Mouse (Mus musculus) forebrain, embryonic 13.5 days (tissue): ENCODE measurements around the gene Fzd9. TPM values are rescaled to one million over a fixed set of nuclear protein-coding genes. Genes with fewer than 3 reads are reported as not detected.

Source experiments
- ATAC-seq: fragments of 200-750 bp; cut with Nextera tagmentation; 2 replicates; pipeline ENCODE4 v1.8.0; 2017
- H3K27ac ChIP-seq: fragments of 300-500 bp; sonication (generic); 2 replicates; pipeline ENCODE4 v1.5.1; 2015; ENCODE audit warnings: inconsistent platforms, mild to moderate bottlenecking, moderate library complexity
- H3K27me3 ChIP-seq: fragments of 300-500 bp; sonication (generic); 2 replicates; pipeline ENCODE4 v1.6.1; 2015; ENCODE audit warnings: mild to moderate bottlenecking, inconsistent platforms
- H3K36me3 ChIP-seq: fragments of 300-500 bp; sonication (generic); 2 replicates; pipeline ENCODE4 v1.6.1; 2015; ENCODE audit warnings: mild to moderate bottlenecking, inconsistent platforms; ENCODE audit not compliant: poor library complexity, severe bottlenecking
- H3K4me1 ChIP-seq: fragments of 300-500 bp; sonication (generic); 2 replicates; pipeline ENCODE4 v1.6.1; 2015; ENCODE audit warnings: inconsistent platforms
- H3K4me2 ChIP-seq: fragments of 300-500 bp; sonication (generic); 2 replicates; pipeline ENCODE4 v1.6.1; 2015; ENCODE audit warnings: inconsistent platforms, mild to moderate bottlenecking, moderate library complexity
- H3K4me3 ChIP-seq: fragments of 300-500 bp; sonication (generic); 2 replicates; pipeline ENCODE4 v1.5.1; 2015; ENCODE audit warnings: mild to moderate bottlenecking, inconsistent platforms
- H3K9ac ChIP-seq: fragments of 300-500 bp; sonication (generic); 2 replicates; pipeline ENCODE4 v1.6.1; 2015; ENCODE audit warnings: mild to moderate bottlenecking, inconsistent platforms
- H3K9me3 ChIP-seq: fragments of 300-500 bp; sonication (generic); replicated peaks from 2 replicates; pipeline ENCODE4 v1.6.1; 2016; ENCODE audit warnings: inconsistent platforms
- WGBS: fragments of 180-500 bp; shearing (Covaris S2); methylation state at CpG from one replicate; pipeline ENCODE4 v1.1.7; 2015; 5-methylcytosine and 5-hydroxymethylcytosine counted together
- polyA plus RNA-seq: library from polyadenylated mRNA; unstranded; fragments of >200 nt; fragmentation: Nextera tagmentation; extraction: Ambion mirVana; gene quantifications from 2 replicates; pipeline ENCODE4 v1.2.1, GENCODE M21; 2015

Fzd9 gene
- polyA plus RNA-seq: 18.2 and 25.7 TPM in 2 replicates

DNA sequence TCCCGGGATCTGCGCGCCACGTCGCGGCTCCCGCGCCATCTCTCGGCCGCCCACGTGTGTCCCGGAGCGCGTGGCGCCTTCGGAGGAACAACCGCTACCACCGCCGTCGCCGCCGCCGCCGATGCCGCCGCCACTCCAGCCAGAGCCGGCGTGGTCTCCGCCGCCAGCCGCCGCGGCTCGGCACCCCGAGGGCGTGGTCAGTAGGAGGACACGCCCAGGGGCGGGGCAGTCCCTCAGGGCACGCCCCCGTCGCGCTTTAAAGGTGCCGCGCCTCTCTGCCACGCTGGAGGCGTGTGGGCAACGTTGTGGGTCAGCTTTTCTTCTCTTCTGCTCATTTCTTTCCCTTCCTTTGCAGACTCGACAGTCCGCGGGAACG, at the start of gene Fzd9:
Gene Fzd9 (minus strand): TSS at position 152 of the 376 bp plus-strand sequence.
- Histone ChIP-seq H3K36me3 (peaks cover 18% of the 10 kb centered on the region), H3K27me3 (peaks cover 17% of the 10 kb centered on the region), H3K4me1 (peaks cover 85% of the 10 kb centered on the region), H3K9ac (peak within 1 kb of the TSS; percentile 80), H3K9me3 (no peaks in the 10 kb centered on the region), H3K27ac (peak within 1 kb of the TSS; percentile 86), H3K4me2 (peak within 1 kb of the TSS; percentile 97), H3K4me3 (peak within 1 kb of the TSS; percentile 64)
- under 1% methylated on average over 26 of the region's 51 CpGs for WGBS
- peak; percentile 83 for ATAC-seq

DNA sequence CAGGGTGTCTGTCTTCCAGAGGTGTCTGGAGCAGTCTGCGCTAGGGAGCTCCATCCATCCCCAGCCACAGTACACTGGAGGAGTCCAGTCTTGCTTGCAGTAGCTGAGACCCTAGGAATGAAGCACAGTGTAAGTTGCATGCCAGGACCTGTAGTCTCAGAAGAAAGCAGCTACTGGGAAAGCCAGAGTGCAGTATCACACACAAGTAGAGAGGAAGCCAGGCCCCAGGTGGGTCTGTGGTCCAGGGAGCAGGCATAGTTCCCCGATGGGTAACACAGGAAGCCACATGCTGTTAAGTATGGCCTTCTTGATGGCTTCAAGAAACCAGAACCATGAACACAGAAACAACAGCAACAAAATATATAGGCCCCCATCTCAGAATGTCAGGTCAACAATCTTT, 41.0 kb upstream of the Fzd9 start:
- no peak for ATAC-seq
- no peaks in the 10 kb centered on the region for H3K36me3 ChIP-seq
- 98% methylated on average over 2 of the region's 2 CpGs for WGBS
- no peaks in the 10 kb centered on the region for H3K27me3 ChIP-seq
- no peak overlapping the region for H3K9ac ChIP-seq
- H3K4me2 ChIP-seq: no peak overlapping the region
- H3K4me3 ChIP-seq: no peak overlapping the region
- no peaks in the 10 kb centered on the region for H3K4me1 ChIP-seq
- no peak overlapping the region for H3K27ac ChIP-seq
- no peaks in the 10 kb centered on the region for H3K9me3 ChIP-seq

DNA sequence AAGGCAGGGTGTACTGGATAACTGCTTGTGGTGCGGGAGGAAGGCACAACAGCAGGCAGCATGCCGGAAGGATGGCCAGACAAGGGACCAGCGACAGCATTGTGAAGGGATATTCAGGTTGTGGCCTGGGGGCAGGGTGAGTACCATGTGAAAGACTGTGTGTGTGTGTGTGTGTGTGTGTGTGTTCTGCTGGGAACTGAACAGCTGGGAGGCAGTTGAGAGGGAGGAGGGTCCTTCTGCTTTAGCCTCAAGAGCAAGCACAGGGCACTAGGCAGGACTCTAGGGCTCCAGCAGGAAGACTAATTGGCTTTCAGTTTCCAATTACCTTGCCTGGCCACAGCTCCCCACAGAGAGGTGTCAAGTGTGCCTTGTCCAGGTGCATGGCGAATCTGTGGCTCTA, 40.2 kb upstream of the Fzd9 start:
- Histone ChIP-seq H3K36me3 (no peaks in the 10 kb centered on the region), H3K4me2 (no peak overlapping the region), H3K9ac (no peak overlapping the region), H3K27me3 (no peaks in the 10 kb centered on the region), H3K4me3 (no peak overlapping the region), H3K27ac (no peak overlapping the region), H3K4me1 (no peaks in the 10 kb centered on the region), H3K9me3 (no peaks in the 10 kb centered on the region)
- ATAC-seq: no peak
- 50% methylated on average over 4 of the region's 4 CpGs for WGBS

DNA sequence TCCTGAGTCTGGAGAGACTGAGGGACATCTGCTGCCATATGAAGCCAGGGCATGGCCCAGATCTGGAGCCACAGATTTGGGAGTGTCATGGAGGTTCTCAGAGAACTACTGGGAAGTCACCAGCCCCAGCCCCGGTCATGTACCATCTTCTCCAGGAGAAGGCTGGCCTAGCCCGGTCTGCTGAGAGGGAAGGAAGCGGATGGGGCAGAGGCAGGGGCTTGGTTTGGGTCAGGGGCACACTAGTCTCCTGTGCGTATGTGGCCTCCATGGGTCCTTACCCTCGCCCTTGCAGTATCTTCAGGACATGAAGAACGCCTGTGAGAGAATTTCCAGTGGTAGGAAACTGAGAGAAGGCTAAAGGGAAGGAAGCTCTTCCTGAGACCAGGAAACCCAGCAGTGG, 39.7 kb upstream of the Fzd9 start:
- no peak overlapping the region for H3K27ac ChIP-seq
- 79% methylated on average over 6 of the region's 6 CpGs for WGBS
- no peak for ATAC-seq
- no peaks in the 10 kb centered on the region for H3K36me3 ChIP-seq
- no peak overlapping the region for H3K4me2 ChIP-seq
- H3K4me3 ChIP-seq: no peak overlapping the region
- H3K9me3 ChIP-seq: no peaks in the 10 kb centered on the region
- no peak overlapping the region for H3K9ac ChIP-seq
- no peaks in the 10 kb centered on the region for H3K4me1 ChIP-seq
- H3K27me3 ChIP-seq: no peaks in the 10 kb centered on the region

DNA sequence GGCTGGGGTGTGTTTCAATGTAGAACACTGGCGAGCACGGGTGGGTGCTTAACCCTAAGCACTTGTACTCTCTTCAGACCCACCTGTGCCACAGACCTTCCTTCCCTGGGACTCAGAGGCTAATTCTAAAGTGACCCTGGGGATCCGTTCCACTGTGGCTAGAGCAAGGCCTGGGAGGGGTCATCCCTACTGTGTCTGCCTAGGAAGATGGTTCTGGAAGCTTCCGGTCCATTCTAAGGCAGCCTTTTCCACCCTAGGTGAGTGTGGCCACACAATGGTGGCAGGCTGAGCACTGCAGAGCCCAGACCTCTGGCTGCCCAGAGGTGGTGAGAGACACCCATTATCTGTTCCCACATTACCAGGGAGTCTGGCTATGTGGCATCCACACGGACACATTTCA, 35.9 kb upstream of the Fzd9 start:
- Histone ChIP-seq H3K27ac (no peak overlapping the region), H3K9me3 (no peaks in the 10 kb centered on the region), H3K4me2 (no peak overlapping the region), H3K4me3 (no peak overlapping the region), H3K36me3 (no peaks in the 10 kb centered on the region), H3K9ac (no peak overlapping the region), H3K27me3 (no peaks in the 10 kb centered on the region), H3K4me1 (peaks cover 8% of the 10 kb centered on the region)
- 84% methylated on average over 5 of the region's 5 CpGs for WGBS
- ATAC-seq: no peak

DNA sequence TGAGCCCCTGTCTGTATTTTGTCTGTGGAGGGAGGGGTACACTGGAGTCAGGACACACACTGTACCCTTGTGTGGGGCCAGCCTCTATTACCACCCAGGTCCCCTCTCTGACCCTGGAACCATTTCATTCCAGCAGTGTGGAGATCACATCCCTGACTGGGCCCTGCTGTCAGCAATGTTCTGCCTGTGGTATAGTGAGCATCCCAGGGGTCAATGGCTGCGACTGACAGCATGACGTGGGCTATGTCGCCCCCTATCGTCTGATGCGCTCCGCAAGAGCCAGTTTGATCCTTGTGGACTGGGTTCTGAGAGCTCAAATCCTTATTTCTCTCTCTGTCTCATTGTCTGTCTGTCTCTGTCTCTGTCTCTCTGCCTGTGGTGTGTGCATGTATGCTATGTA, 35.2 kb upstream of the Fzd9 start:
- H3K27me3 ChIP-seq: no peaks in the 10 kb centered on the region
- no peaks in the 10 kb centered on the region for H3K36me3 ChIP-seq
- H3K9ac ChIP-seq: no peak overlapping the region
- WGBS: 0% methylated on average over 6 of the region's 6 CpGs
- peaks cover 8% of the 10 kb centered on the region for H3K4me1 ChIP-seq
- ATAC-seq: peak; percentile 78
- H3K4me3 ChIP-seq: no peak overlapping the region
- no peak overlapping the region for H3K4me2 ChIP-seq
- no peaks in the 10 kb centered on the region for H3K9me3 ChIP-seq
- no peak overlapping the region for H3K27ac ChIP-seq

DNA sequence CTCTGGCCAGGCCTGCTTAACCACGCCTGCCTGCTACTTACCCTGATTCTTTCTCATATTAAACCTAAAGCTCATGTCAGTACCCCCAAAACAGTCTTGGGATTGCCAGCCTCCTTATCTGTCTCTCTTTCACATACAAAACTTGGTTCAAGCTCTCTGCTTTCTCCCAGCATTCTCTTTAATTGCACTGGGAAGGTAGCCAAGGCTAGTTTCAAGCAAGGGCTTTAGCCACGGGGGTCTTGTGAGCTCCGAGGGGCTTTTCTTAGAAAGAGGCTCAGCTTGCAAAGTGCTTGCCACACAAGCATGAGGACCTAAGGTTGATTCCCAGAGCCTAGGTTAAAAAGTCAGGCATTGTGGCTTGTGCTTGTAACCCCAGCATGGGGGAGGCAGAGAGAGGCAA, 34.2 kb upstream of the Fzd9 start:
- Histone ChIP-seq H3K4me2 (no peak overlapping the region), H3K36me3 (no peaks in the 10 kb centered on the region), H3K9ac (no peak overlapping the region), H3K4me3 (no peak overlapping the region), H3K27ac (peak overlapping the region; percentile 27), H3K27me3 (no peaks in the 10 kb centered on the region), H3K9me3 (no peaks in the 10 kb centered on the region), H3K4me1 (peaks cover 8% of the 10 kb centered on the region)
- no peak for ATAC-seq
- WGBS: 29% methylated on average over 3 of the region's 3 CpGs

DNA sequence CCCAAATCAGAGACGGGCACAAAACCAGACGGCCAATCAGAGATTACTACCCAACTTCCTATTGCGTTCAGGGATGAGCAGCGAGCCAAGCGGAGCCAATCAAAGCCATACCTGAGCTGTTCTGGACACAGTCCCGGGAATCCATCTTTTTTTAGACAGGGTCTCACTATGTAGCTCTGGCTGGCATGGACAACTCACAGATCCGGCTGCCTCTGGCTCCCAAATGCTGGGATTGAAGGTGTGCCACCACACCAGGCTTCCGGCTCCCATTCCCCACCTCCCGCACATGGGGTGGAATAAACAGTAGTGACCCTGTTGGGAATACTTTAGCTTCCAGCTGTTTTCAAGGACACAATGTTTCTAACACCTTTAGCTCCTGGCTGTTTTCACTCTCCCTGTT, 29.2 kb upstream of the Fzd9 start:
- Histone ChIP-seq H3K27me3 (0 out of 2 replicates have a peak, but pooled peaks cover 2% of the 10 kb centered on the region), H3K27ac (no peak overlapping the region), H3K36me3 (no peaks in the 10 kb centered on the region), H3K9me3 (no peaks in the 10 kb centered on the region), H3K4me3 (no peak overlapping the region), H3K9ac (no peak overlapping the region), H3K4me2 (no peak overlapping the region), H3K4me1 (peaks cover 18% of the 10 kb centered on the region)
- ATAC-seq: no peak
- WGBS: 82% methylated on average over 9 of the region's 9 CpGs

DNA sequence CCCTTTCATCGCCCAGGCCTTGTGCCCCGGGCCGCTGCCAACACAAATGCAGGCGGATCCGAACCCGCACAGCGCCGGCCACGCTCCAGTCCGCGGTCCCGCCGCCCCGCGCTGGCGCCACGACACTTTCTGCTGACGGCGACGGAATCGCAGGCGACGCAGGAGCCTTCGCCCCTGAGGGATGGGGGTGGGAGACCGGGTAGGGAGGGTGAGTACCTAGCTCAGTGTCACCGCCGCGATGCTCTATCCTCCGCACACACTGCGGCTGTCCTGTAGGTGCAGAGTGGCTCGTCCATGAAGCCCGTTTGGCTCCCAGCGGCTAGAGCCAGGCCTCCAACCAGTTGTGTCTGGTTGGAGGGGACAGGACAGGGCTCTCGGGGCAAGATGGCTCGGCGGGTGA, 25.6 kb upstream of the Fzd9 start:
- 0 out of 2 replicates have a peak, but pooled peaks cover 2% of the 10 kb centered on the region for H3K27me3 ChIP-seq
- peak overlapping the region; percentile 30; the same call in 1 of the 2 replicates for H3K9ac ChIP-seq

DNA sequence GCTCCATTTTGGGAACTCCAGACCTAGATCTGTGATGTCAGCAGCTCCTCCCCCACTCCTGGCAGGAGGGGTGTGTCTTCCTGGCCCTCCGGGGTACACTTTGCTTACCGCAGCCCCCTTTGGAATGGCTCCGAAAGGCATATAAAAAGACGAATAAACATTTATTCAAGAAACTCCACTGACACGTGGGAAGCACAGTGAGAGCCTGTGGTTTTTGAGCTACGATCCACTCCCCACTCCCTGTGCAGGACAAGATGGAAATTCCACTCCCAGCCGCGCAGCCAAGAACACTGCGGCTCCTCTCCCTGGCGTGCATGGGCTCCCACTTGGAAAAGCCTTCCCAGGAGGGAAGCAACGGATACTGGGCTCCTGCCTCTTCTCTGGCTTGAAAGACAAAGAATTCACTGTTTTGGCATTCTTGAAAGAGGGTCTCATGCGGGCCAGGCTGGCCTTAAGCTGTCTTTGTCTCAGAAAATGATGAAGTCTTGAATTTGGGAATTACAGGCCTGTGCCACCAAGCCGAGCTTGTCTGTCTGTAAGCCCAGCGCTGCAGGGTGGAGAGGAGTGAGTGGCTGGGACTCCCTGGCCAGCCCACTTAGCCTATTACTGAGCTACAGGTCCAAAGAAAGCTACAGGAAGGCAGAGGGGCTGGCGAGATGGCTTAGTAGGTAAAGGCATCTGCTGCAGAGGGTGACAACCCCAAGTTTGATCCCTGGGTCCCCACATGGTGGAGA, 23.8 kb upstream of the Fzd9 start:
- ATAC-seq: peak; percentile 50
- Histone ChIP-seq H3K27me3 (0 out of 2 replicates have a peak, but pooled peaks cover 2% of the 10 kb centered on the region), H3K4me2 (peak overlapping the region; percentile 44), H3K27ac (peak overlapping the region; percentile 84), H3K36me3 (no peaks in the 10 kb centered on the region), H3K9me3 (no peaks in the 10 kb centered on the region), H3K4me3 (peak overlapping the region; percentile 4; the same call in 1 of the 2 replicates), H3K4me1 (peaks cover 51% of the 10 kb centered on the region), H3K9ac (peak overlapping the region; percentile 24; the same call in 1 of the 2 replicates)
- 5% methylated on average over 15 of the region's 15 CpGs for WGBS

More for the DNA sequence above, 25.6 kb upstream of the Fzd9 start:
- H3K27ac ChIP-seq: no peak overlapping the region
- peaks cover 44% of the 10 kb centered on the region for H3K4me1 ChIP-seq
- no peaks in the 10 kb centered on the region for H3K9me3 ChIP-seq
- H3K36me3 ChIP-seq: no peaks in the 10 kb centered on the region
- peak overlapping the region; percentile 48 for H3K4me2 ChIP-seq
- no peak for ATAC-seq
- peak overlapping the region; percentile 14; the same call in 1 of the 2 replicates for H3K4me3 ChIP-seq
- WGBS: 6% methylated on average over 36 of the region's 36 CpGs

DNA sequence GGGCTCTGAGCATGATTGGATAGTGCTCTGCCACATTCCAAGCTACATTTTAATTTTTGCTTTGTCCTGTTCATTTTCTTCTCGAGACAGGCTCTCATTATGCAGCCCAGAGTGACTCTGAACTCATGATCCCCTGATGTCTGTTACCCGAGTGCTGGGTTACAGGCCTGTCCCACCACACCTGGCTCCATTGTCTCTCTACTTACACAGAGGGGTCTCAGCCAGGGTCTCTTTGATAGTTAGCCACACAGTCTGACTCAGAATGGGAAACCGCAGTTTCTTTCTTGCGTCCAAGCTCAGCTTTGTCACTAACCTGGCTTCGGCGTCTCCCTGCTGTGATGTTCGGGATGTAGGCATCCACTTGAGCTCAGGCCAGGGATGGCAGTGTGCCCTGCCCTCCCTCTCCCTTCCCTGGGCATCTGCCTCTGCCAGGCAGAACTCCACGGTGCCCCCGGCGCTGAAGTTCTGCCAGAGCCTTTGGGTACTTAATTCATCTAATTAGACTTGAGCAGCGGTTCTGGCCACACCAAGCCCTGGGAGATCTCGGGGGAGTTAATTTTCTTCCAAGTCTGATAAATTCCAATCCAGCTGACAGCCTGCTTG, 20.6 kb upstream of the Fzd9 start:
- peak overlapping the region; percentile 82 for H3K27ac ChIP-seq
- peak; percentile 71 for ATAC-seq
- H3K4me3 ChIP-seq: no peak overlapping the region
- no peaks in the 10 kb centered on the region for H3K9me3 ChIP-seq
- WGBS: 22% methylated on average over 12 of the region's 12 CpGs
- peaks cover 47% of the 10 kb centered on the region for H3K4me1 ChIP-seq
- H3K36me3 ChIP-seq: no peaks in the 10 kb centered on the region
- peak overlapping the region; percentile 16; the same call in 1 of the 2 replicates for H3K9ac ChIP-seq
- H3K4me2 ChIP-seq: 0 out of 2 replicates have a peak overlapping the region, but pooled peaks have one; percentile 0
- H3K27me3 ChIP-seq: 0 out of 2 replicates have a peak, but pooled peaks cover 2% of the 10 kb centered on the region

DNA sequence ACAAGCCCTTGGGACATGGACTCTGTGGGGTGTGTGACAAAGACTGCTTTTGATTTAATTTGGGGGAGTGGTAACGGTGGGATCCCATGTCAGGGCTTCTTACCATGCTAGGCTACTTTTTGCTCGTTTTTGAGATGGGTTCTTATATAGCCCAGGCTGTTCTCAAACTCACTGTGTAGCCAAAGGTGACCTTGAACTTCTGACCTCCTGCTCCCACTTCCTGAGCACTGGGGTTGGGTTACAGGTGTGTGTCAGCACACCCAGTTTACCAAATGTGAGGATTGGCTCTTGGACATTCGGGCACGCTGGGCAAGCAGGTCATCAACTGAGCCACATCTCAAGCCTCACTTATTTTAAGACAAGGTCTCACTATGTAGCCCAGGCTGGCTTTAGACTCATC, 19.3 kb upstream of the Fzd9 start:
- Histone ChIP-seq H3K36me3 (no peaks in the 10 kb centered on the region), H3K27ac (peak overlapping the region; percentile 82), H3K4me1 (peaks cover 39% of the 10 kb centered on the region), H3K4me3 (no peak overlapping the region), H3K27me3 (no peaks in the 10 kb centered on the region), H3K9ac (no peak overlapping the region), H3K9me3 (no peaks in the 10 kb centered on the region), H3K4me2 (no peak overlapping the region)
- ATAC-seq: no peak
- 86% methylated on average over 4 of the region's 4 CpGs for WGBS
